Mouse (Mus musculus) gonadal fat pad, adult 2 months (tissue): ENCODE data around the gene Nop58. TPM values are rescaled to one million over a fixed set of nuclear protein-coding genes. Genes with fewer than 3 reads are reported as not detected.
"Not testable (repeated sequence)": the region's sequence is repeated elsewhere in the genome, so short reads cannot be mapped to it uniquely, and the experiment has no call there.

Source experiments
- DNase-seq: peaks from one replicate; pipeline ENCODE4 v3.0.0-alpha.2; 2012; ENCODE audit warnings: low read depth
- polyA plus RNA-seq: library from polyadenylated mRNA; depleted of rRNA; stranded (reverse); fragments of >200 nt; gene quantifications from 2 replicates; pipeline ENCODE4 v1.2.3, GENCODE M21; 2012

The Nop58 gene
- polyA plus RNA-seq, 1 experiment: 11.3 TPM

DNA sequence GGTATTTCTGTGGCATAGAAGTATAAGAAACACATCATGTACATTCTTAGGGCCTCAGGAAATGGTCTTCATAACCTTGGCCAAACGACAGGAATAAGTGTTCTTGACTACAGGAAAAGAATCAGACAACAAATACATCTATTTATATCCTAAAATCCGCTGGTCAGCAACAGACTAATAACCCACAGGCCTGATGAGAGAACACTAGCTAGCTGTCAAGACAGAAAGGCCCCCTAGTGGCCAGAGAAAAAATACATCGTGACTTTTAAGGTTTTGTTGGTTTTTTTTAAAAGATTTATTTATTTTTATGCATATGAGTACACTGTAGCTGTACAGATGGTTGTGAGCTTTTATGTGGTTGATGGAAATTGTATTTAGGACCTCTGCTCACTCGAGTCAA is 35.1 kb downstream of the Nop58 start:
- DNase-seq: no peak

DNA sequence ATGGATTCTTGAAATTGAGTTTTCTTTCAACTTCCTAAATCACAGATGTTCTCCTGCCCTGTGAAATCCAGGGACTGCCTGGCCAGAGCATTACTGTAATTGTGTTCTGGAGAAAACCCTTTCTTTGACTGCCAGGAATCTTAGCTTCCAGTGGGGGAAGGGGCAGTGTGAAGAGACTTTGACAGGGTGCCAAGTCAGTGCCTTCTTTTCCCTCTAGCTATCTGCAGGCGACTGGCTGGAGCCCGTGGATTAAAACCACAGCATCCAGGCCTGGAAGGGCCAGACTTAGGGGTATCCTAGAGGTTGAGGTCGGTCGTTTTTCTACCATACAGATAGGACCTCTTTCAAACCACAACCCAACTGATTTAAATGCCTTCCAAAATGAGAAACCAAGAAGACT is 40.9 kb downstream of the Nop58 start:
- DNase-seq: no peak

DNA sequence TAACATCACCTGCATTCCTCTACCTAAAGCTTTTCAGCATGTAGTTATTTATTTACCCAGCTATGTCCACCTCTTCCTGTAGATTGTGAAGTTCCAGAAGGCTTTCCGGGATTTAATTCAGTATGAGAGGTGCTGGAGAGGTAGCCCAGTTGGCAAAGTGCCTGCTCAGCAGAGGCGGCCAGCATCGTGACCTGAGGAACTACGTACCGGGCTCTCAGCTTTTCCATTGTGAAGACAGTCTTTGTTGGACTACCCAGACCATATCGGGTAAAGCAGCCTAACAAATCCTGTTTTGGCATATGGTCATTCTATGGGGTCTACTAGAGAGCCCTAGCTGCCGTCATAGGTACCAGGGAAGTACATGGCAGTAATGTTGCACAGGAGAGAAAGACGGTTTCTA is 45.3 kb downstream of the Nop58 start:
- peak; percentile 57 for DNase-seq

DNA sequence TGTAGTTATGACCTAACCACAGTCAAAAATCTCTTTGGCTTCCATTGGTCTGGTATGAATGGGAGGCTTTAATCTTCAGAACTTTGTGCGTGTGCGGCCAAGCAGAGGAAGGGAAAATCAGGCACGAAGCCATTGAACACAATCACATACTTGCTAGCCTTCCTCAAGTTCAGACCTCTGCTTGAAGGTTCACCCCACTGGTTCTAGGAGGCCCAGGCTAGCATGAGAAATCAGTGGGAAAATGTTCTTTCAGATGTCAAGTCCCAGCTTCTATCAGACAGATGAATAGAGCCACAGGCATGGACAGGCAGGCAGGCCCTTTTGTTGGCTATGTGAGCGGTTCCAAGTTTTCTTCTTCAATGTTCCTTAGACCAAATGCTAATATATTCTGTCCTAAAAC is 46.0 kb downstream of the Nop58 start:
- DNase-seq: no peak

DNA sequence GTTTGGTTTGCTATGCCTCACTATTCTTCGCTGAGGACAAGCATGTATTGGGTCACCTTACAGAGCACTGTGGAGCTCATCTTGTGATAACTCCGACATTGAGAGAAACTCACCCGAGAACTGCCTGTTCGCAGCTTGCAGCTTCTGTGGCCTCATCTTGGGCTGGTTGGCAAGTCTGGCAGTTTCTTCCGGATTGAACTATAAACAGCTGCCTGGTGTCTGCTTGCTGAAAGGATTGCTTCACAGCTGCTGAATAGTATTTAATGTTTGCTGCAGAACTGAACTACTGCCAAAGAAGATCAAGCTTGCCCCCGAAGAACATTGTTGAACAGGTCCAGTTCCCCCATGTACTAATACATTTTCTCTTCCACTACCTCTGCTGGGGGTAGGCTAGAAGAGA is 49.3 kb downstream of the Nop58 start:
- DNase-seq: no peak

DNA sequence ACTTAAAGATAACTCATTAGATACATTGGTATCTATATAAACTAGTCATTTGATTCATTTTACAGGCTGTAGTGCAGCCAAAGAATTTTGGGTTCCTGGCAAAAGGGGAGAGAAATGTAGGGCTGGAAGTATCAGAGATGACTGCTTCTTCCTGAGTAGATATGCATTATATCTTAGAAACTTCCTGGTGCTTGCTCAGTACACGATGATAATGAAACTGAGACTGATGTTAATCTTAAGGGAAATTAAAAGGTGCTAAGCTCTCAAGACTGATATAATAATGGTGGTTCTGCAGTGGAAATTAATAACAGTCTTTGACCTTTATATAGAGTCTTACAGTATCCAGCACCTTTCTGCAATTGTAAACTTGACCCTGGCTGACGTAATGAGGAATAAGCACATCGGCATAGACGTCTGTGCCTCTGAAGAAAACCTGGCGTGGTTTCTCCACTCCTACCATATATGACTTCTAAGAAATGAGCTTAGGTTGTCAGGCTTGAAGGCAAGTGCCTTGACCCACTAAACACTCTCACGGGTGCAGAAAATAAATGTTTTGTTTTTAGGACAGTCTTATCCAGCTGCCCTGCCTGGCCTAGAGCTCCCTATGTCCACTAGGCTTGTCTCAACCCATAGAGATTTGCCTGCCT is 54.1 kb downstream of the Nop58 start:
- no peak for DNase-seq

DNA sequence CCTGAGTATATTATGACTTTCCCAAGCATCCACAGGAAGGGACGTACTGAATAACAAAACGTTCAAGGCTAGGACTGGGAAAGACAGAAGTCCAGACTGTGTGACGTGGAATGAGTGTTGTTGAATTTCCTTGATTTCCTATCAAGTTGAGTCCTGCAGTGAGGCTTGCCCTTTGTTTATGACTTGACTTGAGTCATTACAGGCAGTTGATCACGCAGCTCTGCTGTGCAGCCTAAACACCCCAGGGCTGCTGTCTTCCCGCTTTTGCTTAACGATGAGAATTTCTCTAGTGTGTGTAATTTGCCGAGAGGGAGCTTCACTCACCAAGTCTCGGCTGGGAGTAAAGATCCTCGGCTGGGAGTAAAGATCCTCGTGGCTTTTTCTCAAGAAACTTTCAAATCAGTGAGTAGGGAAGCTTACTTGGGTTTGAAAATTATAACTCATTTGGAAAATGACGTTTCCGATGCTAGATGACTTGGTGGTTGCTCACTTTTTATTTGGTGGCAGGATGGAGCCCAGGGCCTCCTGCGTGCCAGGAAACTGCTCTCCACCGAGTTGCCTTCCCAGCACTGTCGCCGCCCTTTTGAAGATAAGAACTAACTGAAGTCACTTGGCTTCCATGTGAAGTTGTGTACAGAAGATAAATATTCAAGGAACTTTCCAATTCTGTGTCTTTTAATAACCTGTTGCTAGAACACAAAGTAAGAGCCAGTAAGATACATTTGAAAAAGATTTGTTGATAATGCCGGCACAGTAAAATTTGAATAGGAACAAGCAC is 55.0 kb downstream of the Nop58 start:
- no peak for DNase-seq

DNA sequence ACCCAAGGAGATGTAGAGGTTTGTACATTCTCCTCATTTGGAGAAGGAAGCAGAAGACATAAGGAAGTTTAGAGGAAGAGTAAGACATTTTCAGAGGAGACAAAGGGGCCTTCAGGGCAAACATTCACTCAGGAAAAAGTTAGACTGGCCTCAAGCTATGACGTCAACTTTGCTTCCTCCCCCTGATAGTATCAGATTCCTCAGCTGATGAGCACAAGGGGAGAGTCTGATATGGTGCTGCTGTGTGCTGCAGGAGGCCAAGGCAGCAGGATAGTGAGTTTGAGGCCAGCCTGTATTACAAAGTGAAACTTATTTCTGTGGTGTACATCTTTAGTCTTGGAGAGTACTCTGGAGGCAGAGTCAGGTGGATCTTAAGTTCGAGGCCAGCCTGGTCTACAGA is 64.3 kb downstream of the Nop58 start:
- no peak for DNase-seq

DNA sequence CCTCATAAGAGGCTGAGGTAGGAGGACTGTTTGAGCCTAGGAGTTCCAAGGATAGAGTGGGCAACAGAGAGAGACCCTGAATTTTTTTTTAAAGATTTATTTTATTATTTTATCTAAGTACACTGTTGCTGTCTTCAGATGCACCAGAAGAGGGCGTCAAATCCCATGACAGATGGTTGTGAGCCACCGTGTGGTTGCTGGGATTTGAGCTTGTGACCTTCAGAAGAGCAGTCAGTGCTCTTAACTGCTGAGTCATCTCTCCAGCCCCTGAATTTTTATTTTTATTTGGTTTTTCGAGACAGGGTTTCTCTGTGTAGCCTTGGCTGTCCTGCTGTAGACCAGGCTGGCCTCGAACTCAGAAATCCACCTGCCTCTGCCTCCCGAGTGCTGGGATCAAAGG is 65.0 kb downstream of the Nop58 start:
- not testable (repeated sequence) for DNase-seq

DNA sequence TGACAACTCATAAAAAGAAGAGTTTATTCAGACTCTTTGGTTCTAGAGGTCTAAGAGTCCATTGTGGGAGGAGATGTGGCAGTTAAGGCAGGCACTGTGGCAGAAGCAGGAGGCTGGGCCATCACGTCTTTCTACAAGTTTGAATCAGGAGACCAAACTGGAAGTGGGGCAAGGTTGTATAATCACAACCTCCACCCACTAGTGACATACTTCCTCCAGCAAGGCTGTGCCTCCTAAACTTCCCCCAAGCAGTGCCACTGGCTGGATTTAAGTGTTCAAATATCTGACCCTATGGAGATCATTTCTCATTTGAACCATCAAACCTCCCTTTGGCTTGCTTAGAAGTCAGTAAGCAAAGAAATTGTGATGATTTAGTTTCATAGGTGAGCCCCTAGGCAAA is 70.5 kb downstream of the Nop58 start:
- DNase-seq: no peak

DNA sequence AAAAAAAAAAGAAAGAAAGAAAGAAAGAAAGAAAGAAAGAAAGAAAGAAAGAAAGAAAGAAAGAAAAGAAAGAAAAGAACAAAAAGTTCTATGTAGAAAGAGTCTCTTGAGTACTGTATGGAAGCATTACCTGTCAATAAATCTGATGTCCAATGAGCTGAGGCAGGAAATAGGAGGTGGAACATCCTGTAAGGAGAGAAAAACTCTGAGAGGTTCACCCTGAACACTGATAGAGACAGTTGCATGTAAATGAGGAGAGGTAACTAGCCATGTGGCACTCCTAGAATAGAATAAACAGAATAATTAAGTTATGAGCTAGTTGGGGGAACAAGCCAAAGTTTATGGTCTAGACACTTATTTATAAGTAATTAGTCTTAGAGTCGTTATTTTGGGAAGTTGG is 73.6 kb downstream of the Nop58 start:
- DNase-seq: no peak

DNA sequence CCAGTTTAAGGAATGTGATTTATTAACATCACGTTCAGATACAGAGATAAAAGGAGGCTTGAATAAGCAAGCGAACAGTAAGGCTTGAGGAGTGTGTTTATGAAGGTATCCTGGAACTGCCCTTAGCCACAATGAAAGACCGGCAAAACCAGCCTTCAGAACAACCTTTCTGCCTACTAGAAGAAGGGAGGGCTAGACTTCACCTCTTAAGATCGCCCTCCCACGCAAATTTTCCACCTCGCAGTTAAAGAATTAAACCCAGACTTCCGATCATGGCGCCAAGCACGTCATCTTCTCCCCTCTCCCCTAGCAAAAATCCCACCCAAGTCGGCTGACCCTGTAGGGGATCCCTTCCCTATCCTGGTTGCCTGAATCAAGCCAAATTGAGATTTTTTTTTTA is 77.4 kb downstream of the Nop58 start:
- DNase-seq: peak; percentile 88

DNA sequence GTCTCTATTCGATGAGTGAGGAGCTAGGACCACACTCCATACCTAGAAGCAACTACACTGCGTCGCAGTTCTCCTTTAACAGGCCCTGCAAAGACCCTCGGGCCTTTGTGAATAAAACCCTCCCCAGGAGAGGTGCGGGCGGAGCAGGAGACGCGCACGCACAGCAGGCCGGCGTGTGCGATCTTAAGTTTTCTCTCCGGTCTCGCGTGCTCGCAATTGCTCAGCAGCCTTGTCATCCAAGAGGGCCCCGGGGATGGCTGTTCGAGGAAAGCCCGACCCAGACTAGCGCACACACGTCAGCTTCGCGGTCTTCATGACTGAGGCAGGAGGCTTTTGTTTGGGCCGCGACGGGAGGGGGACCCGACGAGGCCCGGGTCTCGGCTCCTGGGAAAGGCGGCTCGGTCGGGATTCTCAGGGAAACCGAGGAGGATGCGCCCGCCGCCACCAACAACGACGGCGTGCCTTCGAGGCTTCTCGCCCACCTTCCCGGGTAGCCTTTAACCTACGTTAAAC is 77.9 kb downstream of the Nop58 start:
- no peak for DNase-seq

DNA sequence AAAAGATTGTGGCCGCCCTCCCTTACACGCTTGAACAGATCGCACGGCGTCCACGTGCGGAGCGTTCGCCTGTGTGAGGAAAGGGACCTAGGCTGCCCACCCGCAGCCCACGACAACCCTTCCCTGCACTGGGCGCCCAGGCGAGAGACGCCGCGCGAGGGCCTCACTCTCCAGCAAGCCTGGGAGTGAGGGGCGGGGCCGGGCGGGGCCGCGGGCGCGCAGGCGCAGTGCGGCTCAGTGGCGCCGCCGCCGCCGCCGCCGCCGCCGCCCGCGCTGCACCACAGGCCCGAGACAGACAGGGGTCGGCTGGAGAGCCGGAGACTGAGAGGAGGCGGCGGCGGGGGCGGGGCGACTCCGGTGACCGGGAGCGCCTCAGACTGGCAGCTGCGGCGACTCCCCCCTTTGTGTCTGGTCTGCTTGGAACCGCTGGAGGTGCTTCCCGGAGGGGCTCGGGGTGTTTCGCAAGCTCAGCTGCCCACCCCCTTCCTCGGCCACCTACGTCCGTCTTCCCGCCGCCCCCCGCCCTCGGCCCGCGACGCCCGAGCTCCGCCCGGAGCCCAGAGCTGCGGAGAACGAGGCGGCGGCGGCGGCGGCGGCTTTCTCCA is 78.5 kb downstream of the Nop58 start, which contains the start of gene Bmpr2:
Gene Bmpr2, plus strand, starts transcription at position 237 of the 605 bp plus-strand sequence.
- no peak for DNase-seq

DNA sequence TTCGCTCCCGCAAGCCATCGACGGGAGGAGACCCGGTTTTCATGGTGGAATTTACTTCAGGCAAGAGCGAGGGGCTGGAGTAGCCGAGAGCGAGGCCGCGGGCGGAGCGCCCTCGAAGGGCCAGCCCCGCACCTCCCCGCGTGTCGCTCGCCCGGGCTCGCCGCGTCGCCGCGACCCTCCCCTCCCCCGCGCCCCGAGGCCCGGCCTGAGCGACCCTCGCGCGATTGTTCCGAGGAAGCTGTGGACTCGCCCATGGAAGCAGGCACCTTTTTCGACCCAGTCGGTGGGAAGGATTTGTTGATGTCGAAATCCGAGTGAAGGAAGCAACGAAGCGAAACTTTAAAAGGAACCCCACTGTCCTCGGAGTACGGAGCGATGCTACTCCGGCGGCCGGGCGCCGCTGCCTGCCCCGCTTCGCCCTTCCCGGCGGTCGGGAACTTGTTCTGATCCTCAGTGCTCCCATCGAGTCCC is 79.0 kb downstream of the Nop58 start:
- DNase-seq: no peak

DNA sequence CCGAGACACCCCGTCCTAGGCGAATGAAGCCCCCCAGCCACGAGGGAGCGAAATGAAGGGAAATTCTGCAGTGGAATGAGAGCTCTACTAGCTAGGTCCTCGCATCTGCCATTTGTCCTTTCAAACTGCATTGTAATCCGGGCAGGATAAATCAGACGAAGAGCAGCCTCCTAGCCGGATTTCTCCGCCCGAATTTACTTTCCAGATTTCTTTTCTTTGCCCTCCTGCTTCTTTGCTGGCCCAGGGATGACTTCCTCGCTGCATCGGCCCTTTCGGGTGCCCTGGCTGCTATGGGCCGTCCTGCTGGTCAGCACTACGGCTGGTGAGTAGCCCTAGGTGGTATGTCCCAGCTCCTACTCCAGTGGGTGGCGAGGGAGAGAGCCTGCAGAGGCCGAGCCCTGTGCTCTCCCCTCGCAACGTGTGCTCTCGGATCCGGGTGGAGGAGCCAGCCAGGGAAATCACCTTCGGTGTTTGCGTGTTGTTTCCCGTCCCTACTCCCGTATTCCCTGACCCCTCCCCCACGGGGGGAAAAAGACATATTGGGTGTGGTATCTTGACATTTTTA is 79.7 kb downstream of the Nop58 start:
- no peak for DNase-seq

DNA sequence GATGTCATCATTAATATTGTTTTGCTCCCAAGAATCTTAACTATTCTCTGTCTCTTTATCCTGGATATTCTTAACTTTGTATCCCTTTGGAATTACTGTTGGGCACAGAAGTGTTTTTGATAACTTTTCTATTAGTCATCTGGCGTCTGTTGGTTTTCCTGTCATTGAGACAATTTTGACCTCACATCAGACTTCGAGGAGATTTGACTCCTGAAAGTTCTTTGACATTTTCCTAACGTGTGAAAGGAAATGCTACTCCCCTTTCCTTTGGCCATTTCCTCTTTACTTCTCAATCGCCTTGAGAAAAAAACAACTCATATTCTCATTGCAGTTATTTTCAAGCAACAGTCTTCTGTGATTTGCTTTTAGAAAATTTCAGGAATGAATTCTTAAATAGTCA is 80.5 kb downstream of the Nop58 start:
- no peak for DNase-seq

DNA sequence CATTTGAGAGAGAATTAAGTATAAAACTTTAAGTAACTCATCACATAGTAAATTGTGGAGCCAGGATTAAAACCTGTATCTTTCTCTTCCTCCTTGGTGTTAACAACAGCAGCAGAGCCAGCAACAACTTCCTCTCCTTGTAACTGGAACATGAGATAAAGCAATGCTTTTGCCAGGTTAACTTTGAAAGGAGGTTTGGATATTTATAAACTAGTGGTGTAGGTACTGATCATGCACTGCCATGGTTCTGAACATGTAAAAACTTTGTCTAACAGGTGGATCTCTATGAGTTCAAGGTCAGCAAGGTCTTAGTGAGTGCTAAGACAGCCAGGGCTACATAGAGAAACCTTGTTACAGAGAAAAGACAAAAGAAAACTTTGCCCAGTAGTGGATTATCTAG is 81.9 kb downstream of the Nop58 start:
- DNase-seq: no peak
